Mouse (Mus musculus): ENCODE measurements at regions not wholly inside any gene's neighbourhood (a gene's known extent, or its start where the extent isn't known, plus 50 kb on each side); places are given as distances from the start of the nearest gene placed in this dataset.

DNA sequence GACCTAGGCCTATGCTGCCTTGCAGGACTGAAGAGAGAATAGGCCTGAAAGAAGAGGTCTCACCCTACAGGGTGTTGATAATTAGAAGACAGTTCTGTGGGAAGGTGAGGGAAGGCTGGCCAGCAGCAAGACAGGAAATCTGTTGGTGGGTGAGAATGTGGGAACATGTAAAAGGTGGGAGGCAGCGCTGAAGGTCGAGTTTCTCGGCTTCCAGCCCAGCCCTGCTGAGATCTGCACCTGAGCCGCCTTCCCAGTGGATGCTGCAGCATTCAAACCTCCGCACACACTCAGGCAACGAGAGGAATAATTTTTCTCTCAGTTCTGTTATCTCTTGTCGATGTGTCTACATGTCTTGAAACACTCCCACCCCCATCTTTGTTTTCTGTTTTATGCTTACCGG lies 89.9 kb upstream of the Atp1b1 start:
- no peak for TF ChIP-seq POLR2A (IDR thresholded peaks at IDR 0.05; ENCODE audit: borderline replicate concordance, insufficient read depth, low read length)
- TF ChIP-seq CTCF (IDR thresholded peaks at IDR 0.05; ENCODE audit: borderline replicate concordance, insufficient read depth, low read depth, low read length): no peak
